In the genomic region with DNA sequence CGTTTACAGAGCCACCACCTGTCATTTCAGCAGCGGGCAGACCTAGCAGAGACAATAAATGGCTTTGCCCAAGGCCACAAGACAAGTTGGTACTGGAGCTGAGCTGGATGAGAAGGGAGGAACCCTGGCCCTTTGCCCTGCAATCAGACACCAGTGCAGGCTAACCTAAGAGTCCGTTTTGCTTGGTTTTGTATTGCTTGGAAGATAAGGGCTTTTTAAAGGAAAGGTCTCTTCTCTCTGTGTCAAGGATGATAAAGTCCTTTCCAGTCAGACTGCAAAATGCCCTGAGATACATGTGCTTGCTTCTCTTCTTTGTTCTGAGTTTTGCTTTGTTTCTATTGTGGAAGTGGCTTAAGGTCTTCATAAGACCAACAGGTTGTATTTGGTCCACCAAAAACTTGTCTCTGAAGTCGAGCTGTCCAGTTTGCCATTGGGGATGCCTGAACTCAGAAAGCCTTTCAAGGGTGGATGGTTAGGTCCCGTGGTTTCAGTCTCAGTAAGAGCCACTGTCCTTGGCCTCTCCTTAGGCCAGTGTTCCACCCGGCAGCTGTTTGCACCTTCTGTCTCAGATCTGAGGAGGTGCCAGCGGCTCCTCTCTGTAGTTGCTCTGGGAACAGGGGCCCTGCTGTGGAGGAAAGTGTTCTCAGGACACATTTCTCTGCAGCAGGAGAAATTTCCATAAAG, we compare ENCODE assay signal across 15 mouse cellular contexts.
DNase-seq lines count a peak whose midpoint lies in the region; ATAC-seq and TF ChIP-seq lines count a peak whose summit lies in the region.
"Had no signal": no experiment of that assay in that cellular context is flagged by ENCODE, and none has a peak within 500 bp of the region (broad histone marks: within the 10 kb centered on the region; RNA-seq: fewer than 3 reads in every experiment).

No protein-coding gene starts in this region.

- intact Hi-C loops in gastrocnemius, adult 2 months (cut with DNase I) = no loop called here

- no peaks in the 10 kb centered on the region for H3K9me3 ChIP-seq in midbrain, embryonic 13.5 days
- H3K9me3 ChIP-seq: forebrain, embryonic 15.5 days; heart, embryonic 13.5 days; midbrain, embryonic 12.5 days; neural tube, embryonic 15.5 days had no signal

- H3K4me3 ChIP-seq in gastrocnemius, adult 2 months = no peak overlapping the region
- no peak overlapping the region for H3K4me3 ChIP-seq in midbrain, embryonic 13.5 days (replicated peaks)
- H3K4me3 ChIP-seq: forebrain, embryonic 15.5 days; heart, embryonic 13.5 days; midbrain, embryonic 12.5 days; neural tube, embryonic 15.5 days had no signal

- TF ChIP-seq CTCF in gastrocnemius, adult 2 months (IDR thresholded peaks at IDR 0.05) = no peak

- ATAC-seq in midbrain, embryonic 13.5 days = no peak
- ATAC-seq: forebrain, embryonic 15.5 days had no signal

- H3K27me3 ChIP-seq in midbrain, embryonic 13.5 days = no peaks in the 10 kb centered on the region
- H3K27me3 ChIP-seq: forebrain, embryonic 15.5 days; heart, embryonic 13.5 days; midbrain, embryonic 12.5 days; neural tube, embryonic 15.5 days had no signal

- peak; percentile 37 for DNase-seq in gastrocnemius, adult 2 months
- no peak for DNase-seq in gastrocnemius, postnatal 25 days
- peak; percentile 53 for DNase-seq in urinary bladder, postnatal 14 days (ENCODE audit: low spot score)
- no peak for DNase-seq in urinary bladder, postnatal 10 days (ENCODE audit: low spot score)
- peak; percentile 15 for DNase-seq in liver
- DNase-seq in testis, postnatal 14 days (ENCODE audit: low spot score) = peak; percentile 58
- no peak for DNase-seq in thymus, postnatal 36 days
- DNase-seq: kidney, adult 11 months; lung, adult 18-20 months; spleen, adult 18-20 months had no signal

- no peak overlapping the region for H3K9ac ChIP-seq in midbrain, embryonic 13.5 days (replicated peaks)
- H3K9ac ChIP-seq: forebrain, embryonic 15.5 days; heart, embryonic 13.5 days; midbrain, embryonic 12.5 days; neural tube, embryonic 15.5 days had no signal

- H3K4me2 ChIP-seq in midbrain, embryonic 13.5 days (replicated peaks) = no peak overlapping the region
- H3K4me2 ChIP-seq: forebrain, embryonic 15.5 days; heart, embryonic 13.5 days; midbrain, embryonic 12.5 days; neural tube, embryonic 15.5 days had no signal

- 74% methylated on average over 7 of the region's 7 CpGs for WGBS in midbrain, embryonic 13.5 days

- no peaks in the 10 kb centered on the region for H3K4me1 ChIP-seq in midbrain, embryonic 13.5 days (replicated peaks)
- H3K4me1 ChIP-seq: forebrain, embryonic 15.5 days; midbrain, embryonic 12.5 days; neural tube, embryonic 15.5 days had no signal

- H3K27ac ChIP-seq in gastrocnemius, adult 2 months = no peak overlapping the region
- H3K27ac ChIP-seq in midbrain, embryonic 13.5 days = no peak overlapping the region
- H3K27ac ChIP-seq: forebrain, embryonic 15.5 days; heart, embryonic 13.5 days; midbrain, embryonic 12.5 days; neural tube, embryonic 15.5 days had no signal

- no peaks in the 10 kb centered on the region for H3K36me3 ChIP-seq in midbrain, embryonic 13.5 days
- H3K36me3 ChIP-seq: forebrain, embryonic 15.5 days; heart, embryonic 13.5 days; midbrain, embryonic 12.5 days; neural tube, embryonic 15.5 days had no signal

Comparison
In these comparisons a context has a peak if more than half of its experiments do, and no peak if none do; other contexts are left out.
1. DNase-seq: peak in gastrocnemius, adult 2 months (single experiment), urinary bladder, postnatal 14 days (single experiment), liver (single experiment) and testis, postnatal 14 days (single experiment); none in gastrocnemius, postnatal 25 days (single experiment), urinary bladder, postnatal 10 days (single experiment) and thymus, postnatal 36 days (0 of 2).